Mouse (Mus musculus) limb, embryonic 15.5 days (tissue): ENCODE data around the gene Cilp2. TPM values are rescaled to one million over a fixed set of nuclear protein-coding genes. Genes with fewer than 3 reads are reported as not detected.

Experiments
- ATAC-seq: fragments of 200-750 bp; cut with Nextera tagmentation; 2 replicates; pipeline ENCODE4 v1.8.0; 2017; ENCODE audit warnings: low read depth, moderate TSS enrichment; ENCODE audit not compliant: insufficient number of reproducible peaks, low FRiP score, low TSS enrichment
- H3K27ac ChIP-seq: fragments of 300-500 bp; sonication (generic); 2 replicates; pipeline ENCODE4 v1.5.1; 2015; ENCODE audit warnings: moderate library complexity, mild to moderate bottlenecking, inconsistent platforms
- H3K27me3 ChIP-seq: fragments of 300-500 bp; sonication (generic); 2 replicates; pipeline ENCODE4 v1.6.1; 2015; ENCODE audit warnings: inconsistent platforms
- H3K36me3 ChIP-seq: fragments of 300-500 bp; sonication (generic); 2 replicates; pipeline ENCODE4 v1.6.1; 2015; ENCODE audit warnings: inconsistent platforms
- H3K4me1 ChIP-seq: fragments of 300-500 bp; sonication (generic); 2 replicates; pipeline ENCODE4 v1.6.1; 2015; ENCODE audit warnings: inconsistent platforms
- H3K4me2 ChIP-seq: fragments of 300-500 bp; sonication (generic); 2 replicates; pipeline ENCODE4 v1.6.1; 2015; ENCODE audit warnings: mild to moderate bottlenecking, inconsistent platforms
- H3K4me3 ChIP-seq: fragments of 300-500 bp; sonication (generic); 2 replicates; pipeline ENCODE4 v1.5.1; 2015; ENCODE audit warnings: mild to moderate bottlenecking, inconsistent platforms
- H3K9ac ChIP-seq: fragments of 300-500 bp; sonication (generic); 2 replicates; pipeline ENCODE4 v1.6.1; 2015; ENCODE audit warnings: inconsistent platforms
- H3K9me3 ChIP-seq: fragments of 300-500 bp; sonication (generic); 2 replicates; pipeline ENCODE4 v1.6.1; 2016; ENCODE audit warnings: inconsistent platforms
- WGBS: fragments of 180-500 bp; shearing (Covaris S2); methylation state at CpG from one replicate; pipeline ENCODE4 v1.1.7; 2015; 5-methylcytosine and 5-hydroxymethylcytosine counted together
- polyA plus RNA-seq: library from polyadenylated mRNA; unstranded; fragments of >200 nt; fragmentation: Nextera tagmentation; extraction: Ambion mirVana; gene quantifications from 2 replicates; pipeline ENCODE4 v1.2.1, GENCODE M21; 2015

Gene Cilp2
- polyA plus RNA-seq, 1 experiment from 2014 or later = 2.9 TPM

GRCm38 (mm10) chr8:69881261-69881865 is 6.1 kb downstream of the Cilp2 start:
- no peaks in the 10 kb centered on the region for H3K9me3 ChIP-seq
- H3K36me3 ChIP-seq = no peaks in the 10 kb centered on the region
- no peak overlapping the region for H3K27ac ChIP-seq
- peaks cover 95% of the 10 kb centered on the region for H3K27me3 ChIP-seq
- peak overlapping the region; percentile 43 for H3K4me3 ChIP-seq
- peak overlapping the region; percentile 64 for H3K4me2 ChIP-seq
- no peak overlapping the region for H3K9ac ChIP-seq
- WGBS = 19% methylated on average over 79 of the region's 79 CpGs
- ATAC-seq = no peak
- peaks cover 49% of the 10 kb centered on the region for H3K4me1 ChIP-seq

- no peak overlapping the region for H3K27ac ChIP-seq
- ATAC-seq = no peak
- 13% methylated on average over 37 of the region's 37 CpGs for WGBS
- no peaks in the 10 kb centered on the region for H3K9me3 ChIP-seq
- peaks cover 92% of the 10 kb centered on the region for H3K27me3 ChIP-seq
- peaks cover 45% of the 10 kb centered on the region for H3K4me1 ChIP-seq
- no peaks in the 10 kb centered on the region for H3K36me3 ChIP-seq
- no peak overlapping the region for H3K9ac ChIP-seq
- peak overlapping the region; percentile 43 for H3K4me3 ChIP-seq
- H3K4me2 ChIP-seq = peak overlapping the region; percentile 64
Measured at GRCm38 (mm10) chr8:69880841-69881240, 6.6 kb downstream of the Cilp2 start.

GRCm38 (mm10) chr8:69879678-69880077 is 7.8 kb downstream of the Cilp2 start:
- 60% methylated on average over 8 of the region's 8 CpGs for WGBS
- H3K27ac ChIP-seq = no peak overlapping the region
- no peak overlapping the region for H3K4me2 ChIP-seq
- peaks cover 41% of the 10 kb centered on the region for H3K4me1 ChIP-seq
- no peak for ATAC-seq
- no peak overlapping the region for H3K9ac ChIP-seq
- H3K4me3 ChIP-seq = no peak overlapping the region
- peaks cover 81% of the 10 kb centered on the region for H3K27me3 ChIP-seq
- no peaks in the 10 kb centered on the region for H3K9me3 ChIP-seq
- H3K36me3 ChIP-seq = no peaks in the 10 kb centered on the region

GRCm38 (mm10) chr8:69877992-69878391 is 9.5 kb downstream of the Cilp2 start:
- Histone ChIP-seq H3K4me1 (peaks cover 40% of the 10 kb centered on the region), H3K9me3 (no peaks in the 10 kb centered on the region), H3K36me3 (no peaks in the 10 kb centered on the region), H3K4me3 (no peak overlapping the region), H3K4me2 (no peak overlapping the region), H3K27ac (no peak overlapping the region), H3K27me3 (peaks cover 64% of the 10 kb centered on the region), H3K9ac (no peak overlapping the region)
- 52% methylated on average over 3 of the region's 3 CpGs for WGBS
- no peak for ATAC-seq

GRCm38 (mm10) chr8:69877396-69877795 is 10.1 kb downstream of the Cilp2 start:
- 82% methylated on average over 4 of the region's 4 CpGs for WGBS
- no peak overlapping the region for H3K9ac ChIP-seq
- no peak for ATAC-seq

GRCm38 (mm10) chr8:69876967-69877366 is 10.5 kb downstream of the Cilp2 start:
- no peaks in the 10 kb centered on the region for H3K36me3 ChIP-seq
- H3K27ac ChIP-seq = no peak overlapping the region
- peaks cover 30% of the 10 kb centered on the region for H3K4me1 ChIP-seq
- no peak overlapping the region for H3K9ac ChIP-seq
- H3K4me3 ChIP-seq = no peak overlapping the region
- H3K27me3 ChIP-seq = peaks cover 54% of the 10 kb centered on the region
- no peak overlapping the region for H3K4me2 ChIP-seq
- no peak for ATAC-seq
- H3K9me3 ChIP-seq = no peaks in the 10 kb centered on the region
- 72% methylated on average over 10 of the region's 10 CpGs for WGBS

More at GRCm38 (mm10) chr8:69877396-69877795, 10.1 kb downstream of the Cilp2 start:
- Histone ChIP-seq H3K27me3 (peaks cover 58% of the 10 kb centered on the region), H3K9me3 (no peaks in the 10 kb centered on the region), H3K4me1 (peaks cover 34% of the 10 kb centered on the region), H3K4me2 (no peak overlapping the region), H3K36me3 (no peaks in the 10 kb centered on the region), H3K4me3 (no peak overlapping the region), H3K27ac (no peak overlapping the region)

GRCm38 (mm10) chr8:69876097-69876496 is 11.4 kb downstream of the Cilp2 start:
- Histone ChIP-seq H3K4me3 (no peak overlapping the region), H3K36me3 (no peaks in the 10 kb centered on the region)
- ATAC-seq = no peak

GRCm38 (mm10) chr8:69874654-69875053 is 12.8 kb downstream of the Cilp2 start:
- H3K36me3 ChIP-seq = no peaks in the 10 kb centered on the region
- no peak overlapping the region for H3K9ac ChIP-seq
- no peak overlapping the region for H3K27ac ChIP-seq
- no peak for ATAC-seq
- H3K4me3 ChIP-seq = no peak overlapping the region
- no peaks in the 10 kb centered on the region for H3K9me3 ChIP-seq
- no peak overlapping the region for H3K4me2 ChIP-seq
- peaks cover 16% of the 10 kb centered on the region; the same call in 1 of the 2 replicates for H3K4me1 ChIP-seq
- H3K27me3 ChIP-seq = peaks cover 31% of the 10 kb centered on the region
- WGBS = 76% methylated on average over 13 of the region's 13 CpGs

More at GRCm38 (mm10) chr8:69876097-69876496, 11.4 kb downstream of the Cilp2 start:
- H3K9me3 ChIP-seq = no peaks in the 10 kb centered on the region
- H3K4me2 ChIP-seq = no peak overlapping the region
- 37% methylated on average over 10 of the region's 10 CpGs for WGBS
- peaks cover 21% of the 10 kb centered on the region for H3K4me1 ChIP-seq
- no peak overlapping the region for H3K27ac ChIP-seq
- H3K9ac ChIP-seq = no peak overlapping the region
- peaks cover 45% of the 10 kb centered on the region for H3K27me3 ChIP-seq

GRCm38 (mm10) chr8:69874155-69874554 is 13.3 kb downstream of the Cilp2 start:
- Histone ChIP-seq H3K4me2 (no peak overlapping the region), H3K4me3 (no peak overlapping the region), H3K27me3 (peaks cover 26% of the 10 kb centered on the region), H3K9ac (no peak overlapping the region), H3K9me3 (no peaks in the 10 kb centered on the region), H3K4me1 (peaks cover 16% of the 10 kb centered on the region; the same call in 1 of the 2 replicates), H3K36me3 (no peaks in the 10 kb centered on the region), H3K27ac (no peak overlapping the region)
- 10% methylated on average over 9 of the region's 9 CpGs for WGBS
- ATAC-seq = no peak

- Histone ChIP-seq H3K4me2 (no peak overlapping the region), H3K4me3 (no peak overlapping the region), H3K9me3 (no peaks in the 10 kb centered on the region), H3K27me3 (no peaks in the 10 kb centered on the region), H3K27ac (no peak overlapping the region), H3K4me1 (peaks cover 4% of the 10 kb centered on the region; the same call in 1 of the 2 replicates), H3K9ac (no peak overlapping the region), H3K36me3 (no peaks in the 10 kb centered on the region)
- ATAC-seq = no peak
- WGBS = 84% methylated on average over 6 of the region's 6 CpGs
Measured at GRCm38 (mm10) chr8:69870907-69871306, 16.6 kb downstream of the Cilp2 start.

- Histone ChIP-seq H3K4me2 (no peak overlapping the region), H3K9me3 (no peaks in the 10 kb centered on the region), H3K4me3 (no peak overlapping the region), H3K4me1 (peaks cover 4% of the 10 kb centered on the region; the same call in 1 of the 2 replicates), H3K27ac (no peak overlapping the region), H3K36me3 (no peaks in the 10 kb centered on the region), H3K9ac (no peak overlapping the region), H3K27me3 (no peaks in the 10 kb centered on the region)
- ATAC-seq = no peak
- WGBS = 80% methylated on average over 11 of the region's 11 CpGs
Measured at GRCm38 (mm10) chr8:69870003-69870765, 17.3 kb downstream of the Cilp2 start.

GRCm38 (mm10) chr8:69867696-69868326 is 19.7 kb downstream of the Cilp2 start:
- Histone ChIP-seq H3K9ac (no peak overlapping the region), H3K4me2 (no peak overlapping the region), H3K4me3 (no peak overlapping the region), H3K36me3 (no peaks in the 10 kb centered on the region), H3K27ac (no peak overlapping the region), H3K9me3 (no peaks in the 10 kb centered on the region), H3K27me3 (no peaks in the 10 kb centered on the region), H3K4me1 (no peaks in the 10 kb centered on the region)
- 64% methylated on average over 5 of the region's 5 CpGs for WGBS
- ATAC-seq = no peak
